14 mouse cellular contexts compared by ENCODE assay signal in the genomic region with DNA sequence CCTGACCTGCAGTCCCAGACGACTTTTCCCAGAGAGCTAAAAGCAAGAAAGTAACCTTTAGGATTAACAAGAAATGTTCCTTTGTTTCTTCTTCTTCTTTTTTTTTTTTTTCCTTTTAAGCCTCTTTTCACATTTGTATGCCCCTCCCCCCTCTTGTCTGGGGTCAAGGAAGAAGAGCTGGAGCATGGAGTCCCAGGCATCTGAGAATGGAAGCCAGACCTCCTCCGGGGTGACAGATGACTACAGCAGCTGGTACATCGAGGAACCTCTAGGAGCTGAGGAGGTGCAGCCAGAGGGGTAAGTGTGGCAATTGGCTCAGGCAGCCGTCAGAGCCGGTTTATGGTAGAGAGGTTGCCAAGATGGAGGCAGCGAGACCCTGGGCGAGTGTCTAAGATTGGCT. TPM values are rescaled to one million over a fixed set of nuclear protein-coding genes. Genes with fewer than 3 reads are reported as not detected.
DNase-seq lines count a peak whose midpoint lies in the region; ATAC-seq lines count a peak whose summit lies in the region.
"Had no signal": no experiment of that assay in that cellular context is flagged by ENCODE, and none has a peak within 500 bp of the region (broad histone marks: within the 10 kb centered on the region; RNA-seq: fewer than 3 reads in every experiment).

No protein-coding gene starts in this region.

- no peak overlapping the region for H3K4me2 ChIP-seq in midbrain, embryonic 11.5 days
- peak overlapping the region; percentile 21; the same call in 1 of the 2 replicates for H3K4me2 ChIP-seq in hindbrain, embryonic 13.5 days
- peak overlapping the region; percentile 23; the same call in 1 of the 2 replicates for H3K4me2 ChIP-seq in neural tube, embryonic 14.5 days (ENCODE audit: low read depth, low read length)
- H3K4me2 ChIP-seq: heart, embryonic 11.5 days; stomach, embryonic 15.5 days had no signal

- peaks cover 92% of the 10 kb centered on the region for H3K4me1 ChIP-seq in midbrain, embryonic 10.5 days
- H3K4me1 ChIP-seq in midbrain, embryonic 11.5 days (ENCODE audit: control insufficient read depth, insufficient read depth, low read length) = peaks cover 20% of the 10 kb centered on the region
- peaks cover 50% of the 10 kb centered on the region for H3K4me1 ChIP-seq in hindbrain, embryonic 13.5 days (replicated peaks)
- H3K4me1 ChIP-seq in neural tube, embryonic 14.5 days (ENCODE audit: control insufficient read depth, insufficient read depth, low read length) = peaks cover 8% of the 10 kb centered on the region; the same call in 1 of the 2 replicates

- no peaks in the 10 kb centered on the region for H3K36me3 ChIP-seq in midbrain, embryonic 10.5 days
- no peaks in the 10 kb centered on the region for H3K36me3 ChIP-seq in midbrain, embryonic 11.5 days (ENCODE audit: control insufficient read depth, insufficient read depth, low read length)
- H3K36me3 ChIP-seq in hindbrain, embryonic 13.5 days = no peaks in the 10 kb centered on the region
- H3K36me3 ChIP-seq in neural tube, embryonic 14.5 days (ENCODE audit: control insufficient read depth, insufficient read depth, low read length) = no peaks in the 10 kb centered on the region
- H3K36me3 ChIP-seq: stomach, embryonic 15.5 days had no signal

- WGBS in midbrain, embryonic 10.5 days = 35% methylated on average over 7 of the region's 7 CpGs
- 30% methylated on average over 7 of the region's 7 CpGs for WGBS in midbrain, embryonic 11.5 days
- 33% methylated on average over 7 of the region's 7 CpGs for WGBS in hindbrain, embryonic 13.5 days
- 20% methylated on average over 7 of the region's 7 CpGs for WGBS in neural tube, embryonic 14.5 days

- no peaks in the 10 kb centered on the region for H3K9me3 ChIP-seq in midbrain, embryonic 10.5 days (replicated peaks)
- H3K9me3 ChIP-seq in midbrain, embryonic 11.5 days (ENCODE audit: control insufficient read depth, low read length) = no peaks in the 10 kb centered on the region
- no peaks in the 10 kb centered on the region for H3K9me3 ChIP-seq in hindbrain, embryonic 13.5 days
- no peaks in the 10 kb centered on the region for H3K9me3 ChIP-seq in neural tube, embryonic 14.5 days (ENCODE audit: control insufficient read depth, low read length)
- H3K9me3 ChIP-seq: stomach, embryonic 15.5 days had no signal

- peak overlapping the region; percentile 26 for H3K4me3 ChIP-seq in midbrain, embryonic 10.5 days
- H3K4me3 ChIP-seq in midbrain, embryonic 11.5 days (ENCODE audit: low read depth, low read length) = no peak overlapping the region
- no peak overlapping the region for H3K4me3 ChIP-seq in hindbrain, embryonic 13.5 days
- no peak overlapping the region for H3K4me3 ChIP-seq in neural tube, embryonic 14.5 days (ENCODE audit: low read depth, low read length)
- H3K4me3 ChIP-seq: erythroblast, embryonic 14.5 days; stomach, embryonic 15.5 days had no signal

- H3K27me3 ChIP-seq in midbrain, embryonic 10.5 days (ENCODE audit: low read depth, poor library complexity, severe bottlenecking) = peaks cover 73% of the 10 kb centered on the region
- no peaks in the 10 kb centered on the region; the same call in 1 of the 2 replicates for H3K27me3 ChIP-seq in midbrain, embryonic 11.5 days (ENCODE audit: control insufficient read depth, insufficient read depth, low read length)
- peaks cover 55% of the 10 kb centered on the region for H3K27me3 ChIP-seq in hindbrain, embryonic 13.5 days
- peaks cover 7% of the 10 kb centered on the region; the same call in 1 of the 2 replicates for H3K27me3 ChIP-seq in neural tube, embryonic 14.5 days (ENCODE audit: control insufficient read depth, insufficient read depth, low read length)
- H3K27me3 ChIP-seq: stomach, embryonic 15.5 days had no signal

- H3K9ac ChIP-seq in midbrain, embryonic 11.5 days (ENCODE audit: low read length) = no peak overlapping the region
- H3K9ac ChIP-seq in hindbrain, embryonic 13.5 days = no peak overlapping the region
- H3K9ac ChIP-seq in neural tube, embryonic 14.5 days (replicated peaks; ENCODE audit: low read depth, low read length) = 0 out of 2 replicates have a peak overlapping the region, but pooled peaks have one; percentile 11
- H3K9ac ChIP-seq: stomach, embryonic 15.5 days had no signal

- no peak for ATAC-seq in cerebellum, adult (ENCODE audit: insufficient number of reproducible peaks, low FRiP score, low TSS enrichment)
- no peak for ATAC-seq in midbrain, embryonic 11.5 days (ENCODE audit: low FRiP score)
- no peak for ATAC-seq in hindbrain, embryonic 13.5 days (ENCODE audit: low FRiP score)
- ATAC-seq in neural tube, embryonic 14.5 days (ENCODE audit: low read depth) = no peak

- DNase-seq in cerebellum, adult 11 months = peak; percentile 23
- no peak for DNase-seq in midbrain, embryonic 10.5 days (ENCODE audit: low spot score)
- no peak for DNase-seq in midbrain, embryonic 11.5 days (ENCODE audit: low spot score, missing footprints)
- no peak for DNase-seq in T-cell, adult 2 months (ENCODE audit: low spot score)
- no peak for DNase-seq in urinary bladder, adult 2 months (ENCODE audit: low spot score)
- DNase-seq: kidney, adult 9 months; right cerebral cortex, adult 18-20 months had no signal

- H3K27ac ChIP-seq in midbrain, embryonic 10.5 days (replicated peaks) = peak overlapping the region; percentile 80
- no peak overlapping the region for H3K27ac ChIP-seq in midbrain, embryonic 11.5 days (ENCODE audit: low read depth, low read length)
- H3K27ac ChIP-seq in hindbrain, embryonic 13.5 days = no peak overlapping the region
- no peak overlapping the region for H3K27ac ChIP-seq in neural tube, embryonic 14.5 days (ENCODE audit: low read depth, low read length)
- H3K27ac ChIP-seq: stomach, embryonic 15.5 days had no signal

RNA-seq across cellular contexts. Expression of gene Ccdc33, which starts 16.3 kb away (rescaled TPM):
- polyA plus RNA-seq in midbrain, embryonic 10.5 days (2016; fragmentation: Nextera tagmentation; extraction: Ambion mirVana) = 0.51 and 0.62 TPM in 2 replicates
- 0.41 and 0.90 TPM in 2 replicates for polyA plus RNA-seq in midbrain, embryonic 11.5 days (2014; fragmentation: Nextera tagmentation; extraction: Ambion mirVana)
- polyA plus RNA-seq in hindbrain, embryonic 13.5 days (2015; fragmentation: Nextera tagmentation; extraction: Ambion mirVana) = 0.81 and 0.91 TPM in 2 replicates
- polyA plus RNA-seq in neural tube, embryonic 14.5 days (2014; fragmentation: Nextera tagmentation; extraction: Ambion mirVana) = 0.13 TPM in 1 of 2 replicates, not detected in the other
- polyA plus RNA-seq in urinary bladder, adult 2 months (2012; rRNA removed) = 0.06 and 0.09 TPM in 2 replicates
- polyA plus RNA-seq: erythroblast, embryonic 14.5 days; heart, embryonic 11.5 days; liver, adult 2 months had no signal
